Mouse (Mus musculus): ENCODE results near the gene Klf15.

The Klf15 gene

DNA sequence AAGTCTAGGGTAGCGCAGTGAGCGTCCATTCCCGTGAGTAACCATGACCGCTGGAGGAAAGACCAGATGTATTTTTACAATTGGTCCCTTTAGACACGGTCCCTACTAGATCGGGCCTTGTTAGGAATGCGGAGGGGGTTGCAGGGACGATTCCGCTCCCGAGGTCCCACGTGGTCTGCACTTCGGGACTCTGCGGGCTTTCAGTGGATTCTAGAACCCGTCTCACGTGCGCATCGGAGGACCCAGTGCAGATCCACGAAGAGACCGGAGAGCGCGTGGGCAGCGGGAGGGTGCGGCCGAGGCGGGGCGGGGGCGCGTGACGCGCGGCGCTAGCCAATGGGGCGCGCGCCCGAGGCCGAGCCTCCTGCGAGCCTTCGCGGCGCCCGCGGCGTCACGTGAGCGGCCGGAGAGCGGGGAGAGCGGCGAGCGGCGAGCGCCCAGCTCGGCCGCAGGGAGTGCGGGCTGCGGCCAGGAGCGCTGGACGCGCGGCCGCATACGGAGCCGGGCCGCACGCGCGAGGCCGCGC is at the start of gene Klf15:
Klf15 (plus strand) TSS at position 396 of the 526 bp plus-strand sequence.
- in situ Hi-C loops (cut with MboI; ENCODE audit: low sequenced_read_pairs) = no loop called here

DNA sequence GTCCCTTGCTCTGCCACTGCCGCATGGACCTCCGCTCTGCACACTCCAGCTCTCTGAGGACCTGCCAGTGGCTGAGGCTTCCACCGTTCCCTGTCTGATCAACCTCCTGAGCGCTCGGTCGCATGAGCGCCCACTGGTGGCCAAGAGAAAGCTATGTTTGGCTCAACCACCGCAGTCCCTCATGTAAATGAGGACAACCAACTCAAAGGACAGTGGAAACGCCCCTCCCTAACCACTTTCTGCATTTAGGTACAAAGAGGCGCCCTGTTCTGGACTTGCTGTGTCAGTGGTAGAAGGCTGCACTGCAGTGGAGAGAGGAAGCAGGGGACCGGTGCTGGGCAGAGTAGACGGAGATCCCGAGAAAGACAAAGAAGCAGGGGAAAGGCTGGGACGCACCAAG is 39.8 kb upstream of the Klf15 start:
- in situ Hi-C loops (cut with MboI; ENCODE audit: low sequenced_read_pairs) = no loop called here

DNA sequence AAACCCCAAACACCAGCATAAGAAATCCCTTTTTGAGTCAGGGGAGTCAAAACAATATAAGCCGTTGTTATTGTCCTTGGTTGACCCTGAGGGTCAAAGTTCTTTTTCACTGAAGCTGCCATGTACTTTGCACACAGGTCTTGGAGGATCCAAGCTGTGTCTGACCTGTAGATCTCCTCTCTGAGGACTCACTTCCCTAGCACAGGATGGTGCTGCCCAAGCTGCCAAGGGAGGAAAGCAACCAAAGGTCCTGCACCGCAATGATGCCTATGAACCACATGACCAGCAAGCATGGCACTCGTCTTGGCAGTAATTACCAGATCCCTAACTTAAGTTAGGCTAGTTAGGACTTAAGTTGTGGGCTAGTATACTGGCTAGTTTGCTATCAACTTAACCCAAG is 37.0 kb upstream of the Klf15 start:
- in situ Hi-C loops (cut with MboI; ENCODE audit: low sequenced_read_pairs) = no loop called here

DNA sequence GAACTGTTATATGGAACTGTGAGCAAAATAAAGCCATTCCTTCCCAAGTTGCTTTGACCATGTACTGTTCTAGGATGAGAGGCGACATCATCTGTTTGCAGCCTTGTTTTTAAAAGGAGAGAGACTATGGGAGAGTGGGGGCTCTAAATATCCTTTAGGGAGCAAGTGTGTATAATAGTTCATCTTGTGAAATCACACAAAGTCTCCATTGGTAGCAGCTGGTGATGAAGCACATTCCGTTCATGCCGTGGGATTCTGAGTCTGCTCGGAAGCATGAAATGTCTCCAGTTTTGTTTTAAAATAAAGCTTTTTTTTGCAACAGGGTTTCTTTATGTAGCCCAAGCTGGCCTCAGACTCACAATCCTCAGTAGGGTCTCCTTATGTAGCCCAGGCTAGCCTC is 36.4 kb upstream of the Klf15 start:
- in situ Hi-C loops (cut with MboI; ENCODE audit: low sequenced_read_pairs) = no loop called here

DNA sequence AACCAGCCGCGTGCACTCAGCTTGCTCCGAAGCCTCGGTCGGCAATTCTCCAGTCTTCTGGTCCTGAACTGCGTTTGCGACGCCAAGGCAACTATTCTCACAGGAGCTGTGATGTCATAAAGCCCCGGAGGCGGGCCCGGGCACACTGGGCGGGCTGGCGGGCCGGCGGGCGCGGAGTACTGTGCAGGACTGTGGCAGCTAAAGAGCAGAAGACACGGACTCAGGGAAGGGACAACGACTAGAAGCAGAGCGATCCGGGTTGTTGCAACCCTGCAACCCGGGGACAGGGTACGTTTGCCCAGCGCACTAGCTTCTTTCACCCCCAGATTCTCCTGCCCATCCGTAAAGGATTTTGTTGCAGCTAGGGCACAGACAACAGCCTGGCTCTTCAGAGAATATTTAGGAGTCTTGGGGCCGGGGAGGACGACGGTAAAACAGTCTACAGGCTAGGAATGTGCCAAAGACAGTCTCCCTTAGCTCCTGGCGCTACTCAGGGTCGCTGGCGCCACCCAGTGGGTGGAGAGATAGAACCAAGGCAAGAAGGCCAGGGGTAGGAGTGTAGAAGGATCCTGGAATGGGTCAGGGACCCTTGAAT is 33.9 kb upstream of the Klf15 start, which contains the start of gene Cfap100:
Cfap100 (minus strand) TSS at position 418 of the 595 bp plus-strand sequence.
- in situ Hi-C loops (cut with MboI; ENCODE audit: low sequenced_read_pairs) = no loop called here

DNA sequence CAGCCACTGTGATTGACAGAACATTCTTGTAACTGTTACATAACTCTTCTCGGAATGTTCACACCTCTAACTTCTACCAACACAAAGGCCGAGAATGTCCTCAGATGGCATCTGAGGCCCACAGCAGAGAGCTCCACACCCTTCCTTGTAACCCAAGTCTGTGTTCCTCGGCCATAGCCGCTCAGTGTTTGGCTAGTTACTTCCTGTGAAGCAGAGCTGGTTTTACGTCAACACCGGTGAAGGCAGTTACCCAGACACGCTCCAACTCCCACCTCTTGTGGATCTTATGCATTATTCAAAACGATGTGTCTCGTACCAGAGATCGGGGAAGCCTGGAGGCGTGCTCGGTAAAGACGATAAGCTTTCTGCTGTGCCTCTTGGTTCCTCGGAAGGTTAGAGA is 32.5 kb upstream of the Klf15 start:
- in situ Hi-C loops (cut with MboI; ENCODE audit: low sequenced_read_pairs) = no loop called here

DNA sequence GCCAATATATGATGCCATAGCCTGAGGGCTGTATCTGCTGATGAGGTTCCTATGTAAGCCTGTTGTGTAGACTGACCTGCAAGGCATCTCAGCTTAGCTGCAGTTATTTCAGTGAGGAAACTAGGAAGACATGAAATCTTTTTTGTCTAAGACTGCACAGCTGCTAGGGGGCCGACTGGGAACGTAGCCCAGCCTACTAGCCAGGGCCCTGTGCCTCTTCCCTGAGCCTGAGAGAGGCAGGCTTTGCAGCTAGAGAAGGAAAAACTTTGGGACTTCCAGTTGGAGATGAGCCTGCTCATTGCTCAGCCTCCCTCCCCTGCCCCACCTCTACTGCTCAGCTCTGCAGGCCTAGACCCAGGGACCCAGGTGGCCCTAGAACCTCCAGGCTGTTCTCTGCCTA is 30.9 kb upstream of the Klf15 start:
- in situ Hi-C loops (cut with MboI; ENCODE audit: low sequenced_read_pairs) = no loop called here

DNA sequence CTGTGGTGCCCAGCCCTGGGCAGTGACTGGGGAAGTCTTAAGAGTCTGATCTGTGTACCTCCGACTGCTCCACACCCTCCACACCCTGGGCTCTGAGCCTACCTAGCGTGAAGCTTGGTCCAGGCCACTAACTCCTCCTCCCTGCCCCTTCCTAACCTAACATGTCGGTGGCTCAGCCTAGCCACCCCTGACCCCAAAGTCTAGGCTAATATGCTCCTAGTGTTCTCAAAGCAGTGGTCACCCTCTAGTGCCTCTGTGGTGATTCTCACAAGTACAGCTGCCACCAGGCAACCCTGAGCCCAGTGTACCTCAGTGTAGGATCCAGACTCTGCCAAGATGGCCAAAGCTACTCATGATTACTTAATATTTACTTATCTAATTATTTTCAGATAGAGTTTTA is 27.7 kb upstream of the Klf15 start:
- in situ Hi-C loops (cut with MboI; ENCODE audit: low sequenced_read_pairs) = no loop called here

DNA sequence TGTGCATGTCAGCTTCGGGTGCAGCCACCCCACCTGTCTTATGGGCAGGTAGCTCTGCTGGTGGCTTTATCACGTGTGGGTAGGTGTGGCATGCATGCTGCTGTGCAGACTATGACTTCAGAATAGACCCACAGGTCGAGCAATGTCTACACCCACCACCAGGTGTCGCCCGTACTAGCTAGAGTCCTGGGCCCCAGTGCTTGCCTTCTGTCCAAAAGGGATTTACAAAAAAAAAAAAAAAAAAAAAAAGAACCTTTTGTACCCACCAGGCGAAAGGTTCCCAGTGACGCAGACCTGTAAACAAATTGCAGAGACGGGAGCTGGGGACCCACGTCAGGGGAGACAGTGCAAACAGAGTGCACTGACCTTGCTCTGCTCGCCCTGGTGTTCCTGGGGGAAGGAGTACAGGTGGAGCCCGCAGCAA is 27.2 kb upstream of the Klf15 start:
- in situ Hi-C loops (cut with MboI; ENCODE audit: low sequenced_read_pairs) = no loop called here

DNA sequence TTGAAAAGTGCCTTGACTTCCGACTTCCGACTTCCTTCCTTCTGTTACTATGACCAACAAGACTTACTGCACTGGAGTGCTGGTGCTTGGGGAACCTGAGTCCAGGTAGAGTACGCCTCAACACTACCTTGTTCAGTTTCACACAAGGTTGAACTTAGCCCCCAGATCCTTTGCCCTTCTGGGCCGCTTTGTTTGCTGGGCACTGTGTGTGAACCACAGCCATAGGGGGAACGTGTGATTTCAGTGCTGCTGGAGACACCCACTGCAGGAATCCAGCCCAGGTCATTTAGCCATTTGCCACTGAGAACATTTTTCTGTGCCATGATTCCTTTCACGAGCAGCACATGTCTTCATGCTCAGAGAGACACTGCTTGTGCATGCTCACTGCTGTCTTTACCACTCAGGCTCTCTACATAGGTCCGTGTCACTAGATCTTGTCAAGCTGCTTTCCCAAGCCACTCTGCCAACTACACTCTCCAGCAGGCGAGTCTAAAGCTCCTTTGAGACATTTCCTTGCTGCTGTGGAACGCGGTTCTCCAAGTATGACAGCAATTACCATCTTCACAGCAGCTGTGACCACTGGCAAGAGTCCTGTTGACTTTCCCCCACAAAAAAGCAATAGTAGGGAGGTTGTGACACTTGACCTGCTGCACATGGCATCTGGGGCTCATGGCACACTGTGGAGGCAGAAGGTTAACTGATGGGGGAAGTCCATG is 26.0 kb upstream of the Klf15 start:
- in situ Hi-C loops (cut with MboI; ENCODE audit: low sequenced_read_pairs) = no loop called here

DNA sequence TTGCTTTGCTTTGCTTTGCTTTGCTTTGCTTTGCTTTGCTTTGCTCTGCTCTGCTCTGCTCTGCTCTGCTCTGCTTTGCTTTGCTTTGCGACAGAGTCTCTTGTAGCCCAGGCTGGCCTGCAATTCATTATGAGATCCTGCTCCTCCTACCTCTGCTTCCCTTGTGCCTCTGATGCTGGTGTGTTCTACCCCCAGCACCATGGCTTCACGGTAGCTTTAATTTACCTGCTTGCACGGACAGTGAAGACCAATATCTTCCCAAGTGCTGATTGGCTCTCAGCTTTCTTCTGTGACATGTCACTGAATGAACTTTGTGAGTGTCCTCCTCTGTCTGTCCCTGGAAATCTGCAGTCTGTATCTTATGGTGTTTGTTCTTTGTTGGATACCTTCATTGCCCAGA is 25.3 kb upstream of the Klf15 start:
- in situ Hi-C loops (cut with MboI; ENCODE audit: low sequenced_read_pairs) = no loop called here

DNA sequence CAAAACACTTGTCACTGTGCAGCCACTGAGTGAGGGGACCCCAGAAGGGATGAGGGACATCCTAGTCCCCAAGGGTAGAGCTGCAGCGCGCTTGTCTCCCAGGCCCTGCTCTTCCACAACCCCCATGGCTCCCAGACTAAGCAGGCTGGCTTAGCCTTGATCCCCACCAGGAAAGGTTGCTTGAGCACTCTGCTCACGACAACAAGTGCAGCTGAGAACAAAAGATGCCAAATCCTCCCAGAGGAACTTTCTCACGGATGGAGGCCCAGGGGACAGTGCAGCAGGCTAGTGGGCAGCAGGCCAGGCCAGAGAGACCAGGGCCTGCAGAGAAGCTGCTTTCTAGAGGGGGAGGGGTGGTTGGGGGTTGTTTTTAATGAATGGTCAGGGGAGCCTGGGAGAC is 15.5 kb upstream of the Klf15 start:
- in situ Hi-C loops (cut with MboI; ENCODE audit: low sequenced_read_pairs) = no loop called here

DNA sequence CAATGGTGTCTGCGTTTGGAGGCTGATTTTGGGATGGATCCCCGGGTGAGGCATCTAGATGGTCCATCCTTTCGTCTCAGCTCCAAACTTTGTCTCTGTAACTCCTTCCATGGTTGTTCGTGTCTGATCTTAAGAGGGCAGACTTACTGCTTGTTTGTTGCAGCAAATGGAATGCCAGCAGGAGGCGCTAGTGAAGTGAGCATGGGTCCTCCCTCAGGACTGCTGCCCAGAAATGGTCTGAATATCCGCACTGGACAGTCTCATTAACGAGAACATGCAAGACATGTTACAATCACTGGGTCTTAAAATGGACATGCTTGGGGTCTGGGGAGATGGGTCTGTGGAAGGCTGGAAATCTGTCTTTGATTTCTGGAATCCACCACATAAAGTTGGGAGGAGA is 12.2 kb upstream of the Klf15 start:
- in situ Hi-C loops (cut with MboI; ENCODE audit: low sequenced_read_pairs) = no loop called here

DNA sequence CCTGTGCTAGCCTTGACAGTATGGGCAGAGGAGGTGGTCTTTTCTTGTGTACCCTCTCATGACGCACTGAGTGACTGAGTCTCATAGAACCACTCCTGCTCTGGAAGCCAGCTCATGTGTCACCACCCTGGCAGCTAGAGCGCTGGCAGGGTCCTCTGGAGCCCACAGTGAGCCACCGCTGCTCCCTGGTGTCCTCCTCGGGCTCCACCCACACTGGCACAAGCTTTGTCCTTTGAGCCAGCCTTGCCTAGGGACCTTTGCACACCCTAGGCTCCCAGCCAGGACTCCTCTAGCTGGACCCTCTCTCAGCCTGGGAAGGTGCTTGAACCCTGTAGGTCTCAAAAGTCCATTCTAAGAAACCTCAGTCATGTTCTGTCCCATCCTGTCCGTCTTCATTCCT is 11.7 kb upstream of the Klf15 start:
- in situ Hi-C loops (cut with MboI; ENCODE audit: low sequenced_read_pairs) = no loop called here

DNA sequence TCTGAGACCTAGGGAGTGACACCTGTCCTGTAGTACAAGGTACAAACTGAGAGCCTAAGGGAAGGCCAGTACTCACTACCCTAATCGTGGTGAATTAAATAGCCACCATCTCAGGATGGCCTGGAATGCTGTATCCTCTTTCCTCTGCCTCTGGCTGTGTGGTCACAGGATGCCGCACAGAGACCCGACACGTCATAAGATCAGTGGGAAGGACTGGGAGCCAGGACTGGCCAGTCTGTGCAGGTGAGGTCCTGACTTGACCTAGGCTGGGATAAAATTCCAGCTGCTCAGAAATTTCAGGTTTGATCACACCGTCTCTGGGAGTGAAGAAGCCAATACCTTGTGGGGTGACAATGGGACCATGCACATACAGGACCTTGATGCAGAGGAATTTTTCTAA is 10.9 kb upstream of the Klf15 start:
- in situ Hi-C loops (cut with MboI; ENCODE audit: low sequenced_read_pairs) = no loop called here

DNA sequence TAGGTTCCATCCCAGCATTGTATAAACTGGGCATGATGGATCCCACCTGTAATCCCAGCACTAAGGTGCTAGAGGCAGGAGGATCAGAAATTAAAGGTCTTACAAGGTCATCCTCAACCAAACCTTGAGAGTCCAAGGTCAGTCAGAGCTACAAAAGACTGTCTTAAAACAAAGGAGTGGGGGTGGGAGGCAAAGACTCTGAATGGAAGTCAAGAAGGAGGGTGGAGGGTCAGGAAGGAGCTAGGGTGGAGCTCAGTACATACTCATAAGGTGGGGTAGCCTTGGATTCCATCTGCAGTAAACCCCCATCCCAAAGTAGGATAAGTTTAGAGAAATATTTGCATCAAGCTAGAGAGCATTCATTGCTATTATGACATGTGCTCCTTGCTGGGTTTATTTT is 9.8 kb upstream of the Klf15 start:
- in situ Hi-C loops (cut with MboI; ENCODE audit: low sequenced_read_pairs) = no loop called here

DNA sequence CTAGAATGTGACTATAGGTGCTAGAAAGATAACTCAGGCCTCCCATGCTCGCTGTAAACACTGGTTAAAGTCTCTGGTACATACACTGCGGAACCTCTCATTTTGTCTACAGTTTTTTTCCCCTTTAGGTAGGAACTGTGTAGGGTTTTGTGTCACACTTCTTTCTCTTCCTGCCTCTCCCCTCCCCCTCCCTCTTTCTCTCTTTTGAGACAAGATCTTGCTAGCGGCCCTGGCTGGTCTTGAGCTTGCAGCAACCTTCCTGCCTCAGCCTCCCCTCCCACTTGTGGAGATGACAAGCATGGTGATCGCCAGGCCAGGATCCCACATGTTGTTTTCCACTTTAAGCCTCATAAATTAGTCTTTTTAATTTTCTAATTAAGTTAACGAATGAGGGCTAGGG is 8.6 kb upstream of the Klf15 start:
- in situ Hi-C loops (cut with MboI; ENCODE audit: low sequenced_read_pairs) = no loop called here

DNA sequence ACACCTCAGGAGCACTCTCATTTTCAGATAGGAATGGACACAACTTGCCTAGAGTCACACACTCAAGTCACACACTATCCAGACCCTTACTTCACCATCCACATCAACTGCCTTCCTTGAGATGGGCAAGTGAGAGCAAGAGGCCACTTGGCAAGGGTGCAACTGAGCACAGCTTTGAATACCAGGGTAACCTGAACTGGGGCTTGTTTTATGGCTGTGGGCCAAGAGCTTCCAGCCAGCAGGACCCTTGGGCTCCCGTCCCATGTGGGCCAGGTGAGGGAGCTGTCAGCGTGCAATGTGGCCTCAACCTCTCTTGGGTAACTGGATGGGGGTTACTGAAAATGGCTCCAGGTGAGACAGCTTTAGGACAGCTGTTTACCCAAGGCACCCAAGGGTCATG is 5.0 kb upstream of the Klf15 start:
- in situ Hi-C loops (cut with MboI; ENCODE audit: low sequenced_read_pairs) = no loop called here

DNA sequence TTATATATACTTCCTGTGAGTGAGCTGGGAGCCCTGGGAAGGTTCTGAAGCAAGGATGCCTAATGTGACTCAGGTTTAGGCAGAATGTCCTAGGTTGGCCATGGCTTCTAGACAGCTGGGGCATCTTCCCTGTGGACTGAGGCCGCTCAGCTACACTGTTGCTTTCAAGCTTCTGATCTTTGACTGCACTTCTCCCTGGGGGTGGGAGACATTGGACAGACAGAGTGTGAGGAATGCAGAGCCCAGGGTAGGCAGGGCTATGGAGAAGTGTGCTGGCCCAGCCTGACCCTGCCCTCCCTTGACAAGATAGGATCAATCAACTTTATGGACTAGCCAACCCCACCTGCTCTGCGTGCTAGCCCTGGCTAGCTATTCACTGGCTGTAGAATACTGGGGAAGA is 1.2 kb upstream of the Klf15 start:
- in situ Hi-C loops (cut with MboI; ENCODE audit: low sequenced_read_pairs) = no loop called here

DNA sequence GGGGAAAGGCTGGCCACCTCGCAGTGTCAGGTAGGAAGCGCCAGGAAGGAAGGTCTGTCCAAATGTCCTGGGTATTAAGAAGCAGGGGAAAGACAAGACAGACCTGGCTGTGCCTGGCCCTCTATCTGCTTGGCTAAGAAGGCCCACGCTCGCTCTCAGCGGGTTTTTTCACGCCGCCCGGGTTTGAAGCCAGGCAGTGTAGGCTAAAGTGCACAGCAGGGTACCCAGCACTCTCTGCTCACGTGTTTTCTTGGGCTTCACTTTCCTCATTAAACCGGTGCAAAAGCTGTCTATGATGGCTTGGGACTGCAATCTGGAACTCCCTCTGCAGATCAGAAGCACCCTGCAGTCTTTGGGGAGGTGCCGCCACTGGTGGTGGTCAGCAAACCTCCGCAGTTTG is 605 bp upstream of the Klf15 start:
- in situ Hi-C loops (cut with MboI; ENCODE audit: low sequenced_read_pairs) = no loop called here

DNA sequence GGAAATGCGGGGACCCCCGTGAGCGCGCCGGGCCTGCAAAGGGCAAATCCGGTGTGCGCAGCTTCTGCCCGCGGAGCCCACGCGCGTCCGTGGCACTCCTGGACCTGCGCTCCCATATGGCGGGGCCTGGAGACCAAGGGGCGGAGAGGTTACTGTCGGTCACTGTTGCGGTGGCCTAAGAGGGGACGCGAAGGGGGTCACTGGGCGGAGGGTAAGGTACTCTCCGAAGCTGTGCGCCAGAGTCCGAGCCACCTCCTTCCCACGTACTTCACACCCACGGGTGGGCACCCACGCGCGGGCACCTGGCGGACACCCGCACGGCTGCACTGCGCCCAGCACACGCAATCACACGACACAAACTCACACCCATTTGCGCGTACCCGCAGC is 458 bp downstream of the Klf15 start:
- in situ Hi-C loops (cut with MboI; ENCODE audit: low sequenced_read_pairs) = no loop called here

DNA sequence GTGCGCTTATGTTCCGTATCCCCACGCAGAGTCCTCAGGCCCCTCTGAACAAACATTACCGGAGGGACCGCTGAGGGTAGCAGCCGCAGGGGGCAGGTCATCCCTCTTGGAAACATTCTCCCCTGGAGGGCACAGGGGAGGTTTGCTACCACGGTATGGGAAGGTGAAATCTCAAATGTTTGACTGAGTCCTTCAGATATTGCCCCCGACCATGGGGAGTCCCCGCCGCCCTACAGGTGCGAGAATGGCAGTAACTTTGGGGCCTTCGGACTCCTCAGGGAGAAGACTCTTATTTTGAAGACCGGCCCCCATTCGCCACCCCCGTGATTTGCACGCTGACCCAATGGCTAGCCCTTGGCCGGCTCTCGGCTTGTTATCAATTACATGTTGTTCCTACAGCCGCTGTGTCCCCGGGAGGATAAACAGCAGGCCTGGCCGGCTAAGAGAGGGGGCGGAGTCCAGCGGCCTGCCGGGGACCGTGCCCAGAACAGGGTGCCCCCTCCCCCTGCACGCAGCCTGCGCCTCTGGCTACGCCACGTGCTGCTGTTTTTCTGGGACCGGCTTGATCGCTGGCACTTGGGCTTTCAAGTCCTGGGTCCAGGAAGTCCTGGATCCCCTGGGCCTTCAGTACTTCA is 969 bp downstream of the Klf15 start:
- in situ Hi-C loops (cut with MboI; ENCODE audit: low sequenced_read_pairs) = no loop called here

Measured in CH12F3 (cell line).